ENCODE assay signal across 20 mouse cellular contexts in genomic region chr10:88866017-88866416, GRCm38 (mm10). TPM values are rescaled to one million over a fixed set of nuclear protein-coding genes. Genes with fewer than 3 reads are reported as not detected.
DNase-seq lines count a peak whose midpoint lies in the region; ATAC-seq and TF ChIP-seq lines count a peak whose summit lies in the region.
"Had no signal": no experiment of that assay in that cellular context is flagged by ENCODE, and none has a peak within 500 bp of the region (broad histone marks: within the 10 kb centered on the region; RNA-seq: fewer than 3 reads in every experiment).

No protein-coding gene starts in this region.

- H3K4me3 ChIP-seq in heart, adult 2 months: no peak overlapping the region
- H3K4me3 ChIP-seq in midbrain, postnatal 0 days (ENCODE audit: low read depth, low read length): no peak overlapping the region
- no peak overlapping the region for H3K4me3 ChIP-seq in midbrain, embryonic 11.5 days (ENCODE audit: low read depth, low read length)
- H3K4me3 ChIP-seq: embryonic facial prominence, embryonic 10.5 days; forebrain, embryonic 13.5 days; heart, embryonic 10.5 days; heart, embryonic 15.5 days; hindbrain, embryonic 13.5 days had no signal

- no peak overlapping the region for H3K4me2 ChIP-seq in midbrain, postnatal 0 days (ENCODE audit: low read depth, low read length, poor library complexity, severe bottlenecking)
- H3K4me2 ChIP-seq in midbrain, embryonic 11.5 days: no peak overlapping the region
- H3K4me2 ChIP-seq: forebrain, embryonic 13.5 days; heart, embryonic 15.5 days; hindbrain, embryonic 13.5 days had no signal

- ATAC-seq in midbrain, postnatal 0 days (ENCODE audit: low FRiP score): no peak
- ATAC-seq in midbrain, embryonic 11.5 days (ENCODE audit: low FRiP score): no peak
- ATAC-seq: forebrain, embryonic 13.5 days; forebrain, postnatal 0 days; hindbrain, postnatal 0 days had no signal

- H3K9me3 ChIP-seq in midbrain, postnatal 0 days (ENCODE audit: low read length): no peaks in the 10 kb centered on the region
- H3K9me3 ChIP-seq in midbrain, embryonic 11.5 days (ENCODE audit: control insufficient read depth, low read length): no peaks in the 10 kb centered on the region
- H3K9me3 ChIP-seq: embryonic facial prominence, embryonic 10.5 days; forebrain, embryonic 13.5 days; heart, embryonic 10.5 days; heart, embryonic 15.5 days; hindbrain, embryonic 13.5 days had no signal

- no peak overlapping the region for H3K9ac ChIP-seq in heart, adult 2 months (ENCODE audit: low read depth, low read length)
- H3K9ac ChIP-seq in midbrain, postnatal 0 days (replicated peaks; ENCODE audit: low read length, poor library complexity, severe bottlenecking): no peak overlapping the region
- H3K9ac ChIP-seq in midbrain, embryonic 11.5 days (ENCODE audit: low read length): no peak overlapping the region
- H3K9ac ChIP-seq: forebrain, embryonic 13.5 days; forebrain, postnatal 0 days; heart, embryonic 15.5 days; hindbrain, embryonic 13.5 days had no signal

- H3K27ac ChIP-seq in heart, adult 2 months: no peak overlapping the region
- H3K27ac ChIP-seq in midbrain, postnatal 0 days (ENCODE audit: low read depth, low read length): no peak overlapping the region
- no peak overlapping the region for H3K27ac ChIP-seq in midbrain, embryonic 11.5 days (ENCODE audit: low read depth, low read length)
- H3K27ac ChIP-seq: embryonic facial prominence, embryonic 10.5 days; forebrain, embryonic 13.5 days; heart, embryonic 10.5 days; heart, embryonic 15.5 days; hindbrain, embryonic 13.5 days; hindbrain, postnatal 0 days had no signal

- H3K4me1 ChIP-seq in heart, adult 2 months (ENCODE audit: control insufficient read depth, insufficient read depth, low read length): no peaks in the 10 kb centered on the region
- no peaks in the 10 kb centered on the region for H3K4me1 ChIP-seq in midbrain, postnatal 0 days (ENCODE audit: insufficient read depth, low read length)
- no peaks in the 10 kb centered on the region for H3K4me1 ChIP-seq in midbrain, embryonic 11.5 days (ENCODE audit: control insufficient read depth, insufficient read depth, low read length)
- H3K4me1 ChIP-seq: embryonic facial prominence, embryonic 10.5 days; forebrain, embryonic 13.5 days; heart, embryonic 10.5 days; heart, embryonic 15.5 days; hindbrain, embryonic 13.5 days had no signal

- peak; percentile 23 for DNase-seq in adrenal gland, adult 2 months
- DNase-seq in adrenal gland, postnatal 14 days: no peak
- DNase-seq in heart, adult 2 months: no peak
- no peak for DNase-seq in heart, adult 9 months (ENCODE audit: low spot score in 2 of 2)
- DNase-seq in midbrain, postnatal 0 days (ENCODE audit: low spot score): no peak
- no peak for DNase-seq in midbrain, embryonic 11.5 days (ENCODE audit: low spot score, missing footprints)
- DNase-seq in spleen, postnatal 4 days (ENCODE audit: low spot score in 2 of 2): no peak
- DNase-seq: cerebellum, adult 2 months; cerebellum, postnatal 10 days; forebrain, postnatal 0 days; gastrocnemius, postnatal 14 days; heart, postnatal 14 days had no signal

- no peaks in the 10 kb centered on the region for H3K36me3 ChIP-seq in heart, adult 2 months (ENCODE audit: control insufficient read depth, insufficient read depth, low read length)
- H3K36me3 ChIP-seq in midbrain, postnatal 0 days (ENCODE audit: insufficient read depth, low read length): no peaks in the 10 kb centered on the region
- H3K36me3 ChIP-seq in midbrain, embryonic 11.5 days (ENCODE audit: control insufficient read depth, insufficient read depth, low read length): no peaks in the 10 kb centered on the region
- H3K36me3 ChIP-seq: embryonic facial prominence, embryonic 10.5 days; heart, embryonic 10.5 days; heart, embryonic 15.5 days; hindbrain, embryonic 13.5 days had no signal

- no peaks in the 10 kb centered on the region for H3K27me3 ChIP-seq in heart, adult 2 months (ENCODE audit: control insufficient read depth, insufficient read depth, low read length)
- H3K27me3 ChIP-seq in midbrain, postnatal 0 days (ENCODE audit: insufficient read depth, low read length): no peaks in the 10 kb centered on the region
- no peaks in the 10 kb centered on the region for H3K27me3 ChIP-seq in midbrain, embryonic 11.5 days (ENCODE audit: control insufficient read depth, insufficient read depth, low read length)
- H3K27me3 ChIP-seq: forebrain, embryonic 13.5 days; heart, embryonic 15.5 days; hindbrain, embryonic 13.5 days had no signal

- TF ChIP-seq EP300 in heart, adult 2 months (IDR thresholded peaks at IDR 0.05; ENCODE audit: insufficient read depth, low read depth, low read length): no peak

- 57% methylated on average over 2 of the region's 2 CpGs for WGBS in heart, adult 2 months
- WGBS in midbrain, postnatal 0 days: 66% methylated on average over 2 of the region's 2 CpGs
- 65% methylated on average over 2 of the region's 2 CpGs for WGBS in midbrain, embryonic 11.5 days

- 0 out of 2 replicates have a peak, but pooled peaks have one; percentile 19 for TF ChIP-seq CTCF in heart, adult 2 months (IDR thresholded peaks at IDR 0.05)
- TF ChIP-seq CTCF in midbrain, postnatal 0 days (IDR thresholded peaks at IDR 0.05): peak; percentile 12; the same call in 1 of the 2 replicates

- H3K79me2 ChIP-seq in heart, adult 2 months (replicated peaks; ENCODE audit: control insufficient read depth, insufficient read depth, low read length): no peaks in the 10 kb centered on the region

- intact Hi-C loops in heart, adult 2 months (cut with DNase I): no loop called here

- no peak for TF ChIP-seq POLR2A in heart, adult 2 months (IDR thresholded peaks at IDR 0.05; ENCODE audit: insufficient read depth, low read depth, low read length)

RNA-seq across cellular contexts. Expression of gene Slc5a8, which starts 19.8 kb away (rescaled TPM):
- total RNA-seq in adrenal gland, adult 2 months (2021): under 1 TPM in 1 of 2 experiments, not detected in 1; 0.07 TPM
- polyA plus RNA-seq in adrenal gland, adult 2 months (2012; rRNA removed): 0.03 TPM in 1 of 2 replicates, not detected in the other
- total RNA-seq in adrenal gland, postnatal 14 days (2021): 0.07 and 0.11 TPM in 2 replicates
- total RNA-seq in heart, adult 2 months (2021): not detected
- 0.23 TPM in 1 of 2 replicates, not detected in the other for polyA plus RNA-seq in heart, adult 2 months (2012; rRNA removed)
- 0.05 and 0.38 TPM in 2 replicates for total RNA-seq in midbrain, postnatal 0 days (2014; rRNA removed)
- polyA plus RNA-seq in midbrain, postnatal 0 days (2015; fragmentation: Nextera tagmentation; extraction: Ambion mirVana): 0.09 and 0.17 TPM in 2 replicates
- polyA plus RNA-seq in midbrain, embryonic 11.5 days (2014; fragmentation: Nextera tagmentation; extraction: Ambion mirVana): 0.05 TPM in 1 of 2 replicates, not detected in the other
- total RNA-seq: gastrocnemius, adult 18-20 months; gastrocnemius, postnatal 14 days; hematopoietic stem cell, adult 5-6 weeks had no signal
- polyA plus RNA-seq: embryonic facial prominence, embryonic 10.5 days; forebrain, embryonic 13.5 days had no signal

RNA-seq across cellular contexts. Expression of gene Utp20, which starts 39.4 kb away (rescaled TPM):
- 10 to 100 TPM; 18.5 to 26.3 TPM for total RNA-seq in adrenal gland, adult 2 months (2021)
- 1.8 and 2.9 TPM in 2 replicates for polyA plus RNA-seq in adrenal gland, adult 2 months (2012; rRNA removed)
- 27.1 and 28.3 TPM in 2 replicates for total RNA-seq in adrenal gland, postnatal 14 days (2021)
- total RNA-seq in heart, adult 2 months (2021): 10 to 100 TPM; 11.1 to 12.8 TPM
- 3.4 and 6.5 TPM in 2 replicates for polyA plus RNA-seq in heart, adult 2 months (2012; rRNA removed)
- 8.8 and 11.8 TPM in 2 replicates for total RNA-seq in midbrain, postnatal 0 days (2014; rRNA removed)
- polyA plus RNA-seq in midbrain, postnatal 0 days (2015; fragmentation: Nextera tagmentation; extraction: Ambion mirVana): 4.3 and 5.1 TPM in 2 replicates
- 17.6 and 22.8 TPM in 2 replicates for polyA plus RNA-seq in midbrain, embryonic 11.5 days (2014; fragmentation: Nextera tagmentation; extraction: Ambion mirVana)
